ENCODE assay signal across 8 mouse cellular contexts in the genomic region with DNA sequence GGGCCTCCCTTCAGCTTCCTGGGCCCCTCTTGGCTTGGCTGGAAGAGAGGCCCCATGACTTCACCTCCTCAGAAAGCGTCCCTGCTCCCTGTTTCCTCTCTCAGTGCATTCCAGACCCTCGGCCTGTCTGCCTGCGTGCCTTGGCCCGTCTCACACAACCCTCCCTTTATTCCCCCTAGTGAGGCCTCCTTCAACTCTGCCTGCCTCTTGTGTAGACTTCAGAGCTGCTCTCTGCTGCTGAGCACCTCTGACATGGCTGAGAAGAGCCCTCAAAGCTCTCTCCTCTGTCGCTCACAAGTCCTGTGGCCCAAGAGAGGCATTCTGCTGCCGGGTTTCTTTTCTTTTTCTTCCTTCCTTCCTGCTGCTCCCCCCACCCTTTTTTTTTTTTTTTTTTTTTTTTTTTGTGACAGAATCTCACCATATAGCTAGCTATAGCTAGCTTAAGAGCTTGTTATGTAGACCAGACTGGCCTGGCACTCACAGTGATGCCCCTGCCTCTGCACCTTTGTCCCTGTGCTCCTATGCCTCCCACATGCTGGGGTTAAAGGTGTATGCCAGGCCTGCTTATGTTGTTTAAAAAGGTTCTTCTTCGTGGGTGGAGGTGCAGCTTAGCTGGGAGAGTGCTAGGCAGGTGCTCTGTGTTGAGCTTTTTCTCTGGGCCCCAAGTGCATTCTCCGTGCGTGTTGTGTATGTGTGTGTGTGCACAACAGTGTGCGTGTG. TPM values are rescaled to one million over a fixed set of nuclear protein-coding genes. Genes with fewer than 3 reads are reported as not detected.
A peak's percentile ranks its signal among the peaks of the same experiment; 100 is the strongest.
DNase-seq lines count a peak whose midpoint lies in the region; ATAC-seq lines count a peak whose summit lies in the region.

No protein-coding gene starts in this region.

- peak; percentile 80 for ATAC-seq in heart, embryonic 14.5 days (ENCODE audit: insufficient number of reproducible peaks, insufficient read depth, low FRiP score, low read depth)
- ATAC-seq in liver, embryonic 15.5 days (ENCODE audit: insufficient read depth): no peak
- ATAC-seq in stomach, embryonic 16.5 days (ENCODE audit: insufficient read depth, low FRiP score): peak; percentile 83

- H3K4me3 ChIP-seq in heart, embryonic 14.5 days (ENCODE audit: control insufficient read depth in 1 of 2, insufficient read depth in 1 of 2, low read depth in 1 of 2, low read length in 2 of 2): no peak overlapping the region
- no peak overlapping the region for H3K4me3 ChIP-seq in liver, embryonic 15.5 days (replicated peaks)
- H3K4me3 ChIP-seq in stomach, embryonic 16.5 days (replicated peaks; ENCODE audit: low read length): no peak overlapping the region

- WGBS in heart, embryonic 14.5 days: 30% methylated on average over 10 of the region's 10 CpGs
- WGBS in liver, embryonic 15.5 days (ENCODE audit: insufficient replicate concordance): 36% methylated on average over 10 of the region's 10 CpGs
- 27% methylated on average over 10 of the region's 10 CpGs for WGBS in stomach, embryonic 16.5 days

- no peaks in the 10 kb centered on the region for H3K27me3 ChIP-seq in heart, embryonic 14.5 days (ENCODE audit: control insufficient read depth, insufficient read depth, low read length)
- no peaks in the 10 kb centered on the region for H3K27me3 ChIP-seq in liver, embryonic 15.5 days
- no peaks in the 10 kb centered on the region for H3K27me3 ChIP-seq in stomach, embryonic 16.5 days (ENCODE audit: control insufficient read depth, insufficient read depth, low read length)

- peaks cover 38 to 41% of the 10 kb centered on the region in 2 experiments for H3K4me1 ChIP-seq in heart, embryonic 14.5 days (ENCODE audit: control insufficient read depth in 2 of 2, insufficient read depth in 2 of 2, low read length in 2 of 2)
- peaks cover 94% of the 10 kb centered on the region for H3K4me1 ChIP-seq in liver, embryonic 15.5 days (replicated peaks)
- H3K4me1 ChIP-seq in stomach, embryonic 16.5 days (ENCODE audit: control insufficient read depth, insufficient read depth, low read length): peaks cover 47% of the 10 kb centered on the region

- H3K9ac ChIP-seq in heart, embryonic 14.5 days (ENCODE audit: low read length): peak overlapping the region; percentile 67
- peak overlapping the region; percentile 40; the same call in 1 of the 2 replicates for H3K9ac ChIP-seq in liver, embryonic 15.5 days
- H3K9ac ChIP-seq in stomach, embryonic 16.5 days (ENCODE audit: low read length): peak overlapping the region; percentile 70

- no peaks in the 10 kb centered on the region for H3K9me3 ChIP-seq in heart, embryonic 14.5 days (ENCODE audit: control insufficient read depth, low read length)
- H3K9me3 ChIP-seq in liver, embryonic 15.5 days (replicated peaks): no peaks in the 10 kb centered on the region
- no peaks in the 10 kb centered on the region for H3K9me3 ChIP-seq in stomach, embryonic 16.5 days (replicated peaks; ENCODE audit: control insufficient read depth, low read length)

- H3K4me2 ChIP-seq in heart, embryonic 14.5 days (ENCODE audit: low read length): peak overlapping the region; percentile 36
- peak overlapping the region; percentile 23 for H3K4me2 ChIP-seq in liver, embryonic 15.5 days
- peak overlapping the region; percentile 20 for H3K4me2 ChIP-seq in stomach, embryonic 16.5 days (ENCODE audit: low read depth, low read length)

- no peaks in the 10 kb centered on the region for H3K36me3 ChIP-seq in heart, embryonic 14.5 days (ENCODE audit: control insufficient read depth, insufficient read depth, low read length)
- 0 out of 2 replicates have a peak, but pooled peaks cover 3% of the 10 kb centered on the region for H3K36me3 ChIP-seq in liver, embryonic 15.5 days (replicated peaks)
- no peaks in the 10 kb centered on the region for H3K36me3 ChIP-seq in stomach, embryonic 16.5 days (ENCODE audit: control insufficient read depth, insufficient read depth, low read length)

- DNase-seq in kidney, postnatal 4 days: peak; percentile 52 to 61
- DNase-seq in kidney, adult 11 months: no peak
- no peak for DNase-seq in right cerebral cortex, postnatal 4 days
- no peak for DNase-seq in adipocyte (ENCODE audit: low spot score)
- DNase-seq in testis, postnatal 14 days (ENCODE audit: low spot score): no peak

- peak overlapping the region; percentile 92 to 97 for H3K27ac ChIP-seq in heart, embryonic 14.5 days (replicated peaks in 1 of 2; ENCODE audit: control insufficient read depth in 1 of 2, insufficient read depth in 1 of 2, low read depth in 2 of 2, low read length in 2 of 2)
- peak overlapping the region; percentile 69 for H3K27ac ChIP-seq in liver, embryonic 15.5 days (replicated peaks)
- peak overlapping the region; percentile 88 for H3K27ac ChIP-seq in stomach, embryonic 16.5 days (ENCODE audit: low read length)

RNA-seq across cellular contexts. Expression of a gene that starts 22.9 kb away (rescaled TPM):
- 466 and 469 TPM in 2 replicates for polyA plus RNA-seq in heart, embryonic 14.5 days (2014; fragmentation: Nextera tagmentation; extraction: Ambion mirVana)
- 422 and 473 TPM in 2 replicates for polyA plus RNA-seq in liver, embryonic 15.5 days (2015; fragmentation: Nextera tagmentation; extraction: Ambion mirVana)
- polyA plus RNA-seq in stomach, embryonic 16.5 days (2015; fragmentation: Nextera tagmentation; extraction: Ambion mirVana): 334 and 340 TPM in 2 replicates

RNA-seq across cellular contexts. Expression of a gene that starts 25.6 kb away (rescaled TPM):
- polyA plus RNA-seq in heart, embryonic 14.5 days (2014; fragmentation: Nextera tagmentation; extraction: Ambion mirVana): 16.2 and 16.8 TPM in 2 replicates
- polyA plus RNA-seq in liver, embryonic 15.5 days (2015; fragmentation: Nextera tagmentation; extraction: Ambion mirVana): 14.7 and 15.2 TPM in 2 replicates
- polyA plus RNA-seq in stomach, embryonic 16.5 days (2015; fragmentation: Nextera tagmentation; extraction: Ambion mirVana): 25.7 and 27.3 TPM in 2 replicates

Comparison
In these comparisons a context has a peak if more than half of its experiments do, and no peak if none do; other contexts are left out.
1. DNase-seq: peak in kidney, postnatal 4 days (2 of 2); none in kidney, adult 11 months (single experiment), right cerebral cortex, postnatal 4 days (single experiment), adipocyte (single experiment) and testis, postnatal 14 days (single experiment).
2. Peak in every context shown above with its lines, with median percentiles within 50 percentile points of each other: H3K27ac ChIP-seq, H3K4me2 ChIP-seq and H3K9ac ChIP-seq.